Mouse (Mus musculus): ENCODE measurements at regions not wholly inside any gene's neighbourhood (a gene's known extent, or its start where the extent isn't known, plus 50 kb on each side); places are given as distances from the start of the nearest gene placed in this dataset.

- no peak for DNase-seq (ENCODE audit: low spot score)
- Histone ChIP-seq H3K9me3 (no peaks in the 10 kb centered on the region), H3K4me3 (no peak overlapping the region), H3K27me3 (replicated peaks; ENCODE audit: low read depth, poor library complexity, severe bottlenecking) (no peaks in the 10 kb centered on the region), H3K36me3 (replicated peaks) (no peaks in the 10 kb centered on the region), H3K27ac (replicated peaks) (no peak overlapping the region), H3K4me1 (no peaks in the 10 kb centered on the region)
- WGBS = 82% methylated on average over 3 of the region's 3 CpGs
These were observed 579.1 kb downstream of the Slitrk1 start for GRCm38 (mm10) chr14:108334879-108335278.

DNA sequence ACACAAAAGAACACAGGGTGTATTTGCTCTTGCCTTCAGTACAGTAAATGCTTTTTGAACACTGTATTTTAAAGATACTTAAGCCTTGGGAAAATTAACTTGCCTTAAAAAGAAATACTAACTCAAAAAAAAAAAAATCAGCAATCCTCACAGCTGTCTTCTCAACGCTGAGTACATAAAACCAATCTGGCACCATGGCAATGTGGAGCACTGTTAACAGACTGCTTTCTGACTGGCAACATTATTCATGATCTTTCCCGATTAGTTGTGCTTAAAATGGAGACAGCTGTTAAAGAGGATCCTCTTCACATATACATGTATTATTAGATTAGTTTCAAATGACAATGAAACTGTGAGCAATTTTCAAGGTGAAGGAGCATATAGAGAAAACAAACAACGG lies 587.5 kb downstream of the Slitrk1 start:
- Histone ChIP-seq H3K36me3 (replicated peaks) (no peaks in the 10 kb centered on the region), H3K27me3 (replicated peaks; ENCODE audit: low read depth, poor library complexity, severe bottlenecking) (no peaks in the 10 kb centered on the region), H3K4me3 (no peak overlapping the region), H3K4me1 (no peaks in the 10 kb centered on the region), H3K9me3 (no peaks in the 10 kb centered on the region), H3K27ac (replicated peaks) (no peak overlapping the region)
- WGBS = 74% methylated on average over 3 of the region's 3 CpGs
- DNase-seq (ENCODE audit: low spot score) = no peak

DNA sequence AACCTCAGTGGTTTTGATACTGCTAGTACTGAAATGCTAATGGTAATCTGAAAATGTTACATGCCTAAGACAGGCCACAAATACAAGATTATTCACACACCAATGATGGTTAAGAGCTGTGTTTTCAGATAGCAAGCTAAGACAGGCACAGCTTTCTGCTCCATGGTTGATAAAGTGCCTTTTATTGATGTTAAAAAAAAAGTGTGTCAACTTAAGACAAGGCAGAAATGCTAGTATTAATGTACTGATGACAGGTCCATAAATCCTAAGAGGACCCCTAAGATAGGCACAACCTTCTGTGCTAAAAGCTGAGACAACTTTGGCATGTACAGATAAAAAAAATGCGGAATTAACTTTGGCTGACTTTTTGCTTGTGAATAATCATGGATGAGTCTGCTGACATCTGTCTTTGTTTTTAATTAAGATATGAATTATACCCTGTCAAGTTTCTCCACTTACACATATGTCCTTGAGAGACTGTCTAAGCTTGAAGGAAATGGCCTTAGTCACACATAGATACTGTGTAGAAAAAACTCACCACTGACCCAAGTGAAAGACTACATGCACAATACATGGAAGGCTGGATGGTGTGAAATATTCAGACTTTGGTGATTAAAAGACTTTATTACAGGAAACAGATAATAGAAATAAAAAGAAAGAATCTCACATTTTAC lies 590.5 kb downstream of the Slitrk1 start:
- no peaks in the 10 kb centered on the region for H3K36me3 ChIP-seq (replicated peaks)
- no peak overlapping the region for H3K4me3 ChIP-seq
- H3K4me1 ChIP-seq = no peaks in the 10 kb centered on the region
- no peak overlapping the region for H3K27ac ChIP-seq (replicated peaks)
- no peak for DNase-seq (ENCODE audit: low spot score)
- H3K9me3 ChIP-seq = no peaks in the 10 kb centered on the region
- no peaks in the 10 kb centered on the region for H3K27me3 ChIP-seq (replicated peaks; ENCODE audit: low read depth, poor library complexity, severe bottlenecking)
- 89% methylated on average over 1 of the region's 1 CpGs for WGBS

GRCm38 (mm10) chr14:108307627-108308026 lies 606.3 kb downstream of the Slitrk1 start:
- Histone ChIP-seq H3K36me3 (replicated peaks) (no peaks in the 10 kb centered on the region), H3K27me3 (replicated peaks; ENCODE audit: low read depth, poor library complexity, severe bottlenecking) (no peaks in the 10 kb centered on the region), H3K27ac (replicated peaks) (no peak overlapping the region), H3K4me1 (0 out of 2 replicates have a peak, but pooled peaks cover 3% of the 10 kb centered on the region), H3K9me3 (no peaks in the 10 kb centered on the region), H3K4me3 (no peak overlapping the region)
- WGBS = 86% methylated on average over 1 of the region's 1 CpGs
- no peak for DNase-seq (ENCODE audit: low spot score)

DNA sequence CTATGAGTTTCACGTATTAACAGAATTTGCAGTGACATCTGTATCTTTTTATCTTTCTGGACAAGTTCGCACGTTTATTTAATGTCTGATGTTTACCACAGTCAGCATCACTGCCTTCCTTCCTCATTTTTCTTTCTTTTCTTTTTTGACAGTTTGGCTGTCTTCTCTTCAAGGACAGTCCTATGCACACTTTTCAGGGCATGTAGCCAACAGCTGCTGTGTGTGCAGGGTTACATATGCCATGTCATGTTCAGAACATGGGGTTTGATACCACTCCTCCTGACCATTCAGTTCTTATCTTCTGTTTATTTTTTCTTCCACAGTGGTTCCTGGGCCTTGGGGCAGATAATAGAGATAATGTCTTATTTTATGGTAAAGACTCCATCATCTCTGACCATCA lies 634.3 kb downstream of the Slitrk1 start:
- DNase-seq (ENCODE audit: low spot score) = no peak
- Histone ChIP-seq H3K36me3 (replicated peaks) (no peaks in the 10 kb centered on the region), H3K4me3 (no peak overlapping the region), H3K27ac (replicated peaks) (no peak overlapping the region), H3K27me3 (replicated peaks; ENCODE audit: low read depth, poor library complexity, severe bottlenecking) (no peaks in the 10 kb centered on the region), H3K9me3 (no peaks in the 10 kb centered on the region), H3K4me1 (no peaks in the 10 kb centered on the region)
- 89% methylated on average over 3 of the region's 3 CpGs for WGBS

GRCm38 (mm10) chr14:108261083-108261482 lies 652.9 kb downstream of the Slitrk1 start:
- Histone ChIP-seq H3K4me1 (no peaks in the 10 kb centered on the region), H3K27ac (replicated peaks) (no peak overlapping the region), H3K4me3 (no peak overlapping the region), H3K36me3 (replicated peaks) (no peaks in the 10 kb centered on the region), H3K27me3 (replicated peaks; ENCODE audit: low read depth, poor library complexity, severe bottlenecking) (no peaks in the 10 kb centered on the region), H3K9me3 (no peaks in the 10 kb centered on the region)
- DNase-seq (ENCODE audit: low spot score) = no peak
- whole genome bisulfite sequencing = 75% methylated on average over 1 of the region's 1 CpGs

GRCm38 (mm10) chr14:108247365-108247764 lies 666.6 kb downstream of the Slitrk1 start:
- Histone ChIP-seq H3K9me3 (no peaks in the 10 kb centered on the region), H3K27ac (replicated peaks) (no peak overlapping the region), H3K36me3 (replicated peaks) (no peaks in the 10 kb centered on the region), H3K27me3 (replicated peaks; ENCODE audit: low read depth, poor library complexity, severe bottlenecking) (no peaks in the 10 kb centered on the region), H3K4me1 (no peaks in the 10 kb centered on the region), H3K4me3 (no peak overlapping the region)
- WGBS = 71% methylated on average over 8 of the region's 8 CpGs
- DNase-seq (ENCODE audit: low spot score) = no peak

DNA sequence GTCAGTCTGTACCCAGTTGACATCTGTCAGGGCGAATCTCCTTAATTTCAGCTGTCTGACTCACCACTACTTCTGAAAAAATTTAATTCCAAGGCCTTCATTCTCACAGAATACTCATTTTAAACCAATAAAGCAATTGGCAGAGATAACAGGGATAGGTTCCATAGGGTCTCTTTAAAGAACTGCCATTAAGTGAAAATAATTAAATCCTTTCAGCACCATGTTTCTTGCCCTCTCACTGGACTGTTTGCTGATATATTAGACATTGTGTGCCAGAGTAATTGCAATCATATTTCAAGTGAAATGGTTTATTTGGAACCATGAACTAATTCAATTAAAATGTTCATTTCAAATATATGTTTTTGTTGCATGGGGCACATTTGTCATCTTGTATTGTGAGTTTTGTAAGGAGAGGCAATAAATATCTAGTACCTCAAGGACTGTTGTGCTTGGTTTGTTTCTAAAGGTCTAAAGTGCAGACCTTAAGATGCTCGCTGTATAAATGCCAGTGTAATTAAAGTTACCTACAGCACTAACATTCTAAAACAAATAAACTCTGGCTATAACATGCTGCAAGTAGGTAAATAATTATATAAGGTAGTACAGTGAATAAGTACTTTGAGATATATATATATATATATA lies 688.4 kb downstream of the Slitrk1 start:
- no peak for DNase-seq (ENCODE audit: low spot score)
- 85% methylated on average over 2 of the region's 2 CpGs for WGBS
- H3K27me3 ChIP-seq (replicated peaks; ENCODE audit: low read depth, poor library complexity, severe bottlenecking) = no peaks in the 10 kb centered on the region
- H3K36me3 ChIP-seq (replicated peaks) = no peaks in the 10 kb centered on the region
- H3K9me3 ChIP-seq = no peaks in the 10 kb centered on the region
- no peak overlapping the region for H3K27ac ChIP-seq (replicated peaks)
- no peak overlapping the region for H3K4me3 ChIP-seq
- H3K4me1 ChIP-seq = no peaks in the 10 kb centered on the region

DNA sequence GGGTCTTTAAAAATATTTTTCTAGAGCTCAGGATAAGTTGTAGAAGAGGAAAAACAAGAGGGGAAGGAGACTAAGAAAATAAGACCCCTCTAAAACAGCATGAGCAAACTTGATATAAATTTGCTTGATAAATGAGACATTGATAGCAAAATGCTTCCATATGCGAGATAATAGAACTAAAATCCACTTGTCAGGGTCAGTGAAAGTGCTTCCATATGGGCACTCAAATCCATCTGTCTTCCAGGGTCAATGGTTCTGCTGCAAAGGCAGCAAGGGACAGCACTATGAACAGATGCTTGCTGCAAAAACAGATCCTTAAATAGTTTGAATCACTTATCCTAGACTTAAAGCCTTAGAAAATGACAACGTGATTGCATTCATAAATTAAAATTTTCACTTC lies 704.7 kb downstream of the Slitrk1 start:
- Histone ChIP-seq H3K27me3 (replicated peaks; ENCODE audit: low read depth, poor library complexity, severe bottlenecking) (no peaks in the 10 kb centered on the region), H3K9me3 (no peaks in the 10 kb centered on the region), H3K4me3 (no peak overlapping the region), H3K27ac (replicated peaks) (no peak overlapping the region), H3K4me1 (no peaks in the 10 kb centered on the region), H3K36me3 (replicated peaks) (no peaks in the 10 kb centered on the region)
- DNase-seq (ENCODE audit: low spot score) = peak; percentile 31
- 44% methylated on average over 2 of the region's 2 CpGs for WGBS

- Histone ChIP-seq H3K36me3 (replicated peaks) (no peaks in the 10 kb centered on the region), H3K27me3 (replicated peaks; ENCODE audit: low read depth, poor library complexity, severe bottlenecking) (no peaks in the 10 kb centered on the region), H3K27ac (replicated peaks) (no peak overlapping the region), H3K4me1 (no peaks in the 10 kb centered on the region), H3K4me3 (no peak overlapping the region), H3K9me3 (no peaks in the 10 kb centered on the region)
- 25% methylated on average over 2 of the region's 2 CpGs for WGBS
- DNase-seq (ENCODE audit: low spot score) = peak; percentile 27
These were observed 714.8 kb downstream of the Slitrk1 start for GRCm38 (mm10) chr14:108199133-108199532.

DNA sequence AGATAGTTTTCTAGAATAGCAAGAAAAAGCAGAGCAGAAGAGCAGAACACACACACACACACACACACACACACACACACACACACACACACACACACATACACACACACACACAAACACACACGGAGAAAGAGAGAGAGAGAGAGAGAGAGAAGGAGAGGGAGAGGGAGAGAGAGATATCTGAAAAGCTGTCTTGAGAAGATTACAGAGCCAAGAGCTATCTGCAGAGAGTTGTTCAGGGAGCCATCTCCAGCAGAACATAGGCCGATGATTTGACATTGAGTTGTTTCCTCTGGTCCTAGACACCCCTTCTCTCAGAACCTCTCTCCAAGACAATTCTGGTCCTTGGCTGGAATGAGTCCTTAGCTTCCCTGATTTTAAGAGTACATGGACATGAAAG lies 733.0 kb downstream of the Slitrk1 start:
- H3K27me3 ChIP-seq (replicated peaks; ENCODE audit: low read depth, poor library complexity, severe bottlenecking) = no peaks in the 10 kb centered on the region
- no peak overlapping the region for H3K27ac ChIP-seq (replicated peaks)
- no peak for DNase-seq (ENCODE audit: low spot score)
- no peak overlapping the region for H3K4me3 ChIP-seq
- H3K9me3 ChIP-seq = no peaks in the 10 kb centered on the region
- H3K4me1 ChIP-seq = no peaks in the 10 kb centered on the region
- WGBS = 95% methylated on average over 1 of the region's 2 CpGs
- H3K36me3 ChIP-seq (replicated peaks) = no peaks in the 10 kb centered on the region

- no peak for DNase-seq (ENCODE audit: low spot score)
- no peaks in the 10 kb centered on the region for H3K9me3 ChIP-seq
- WGBS = 86% methylated on average over 2 of the region's 2 CpGs
- H3K4me3 ChIP-seq = no peak overlapping the region
- no peaks in the 10 kb centered on the region for H3K27me3 ChIP-seq (replicated peaks; ENCODE audit: low read depth, poor library complexity, severe bottlenecking)
- no peaks in the 10 kb centered on the region for H3K4me1 ChIP-seq
- no peaks in the 10 kb centered on the region for H3K36me3 ChIP-seq (replicated peaks)
- H3K27ac ChIP-seq (replicated peaks) = no peak overlapping the region
These were observed 738.6 kb downstream of the Slitrk1 start for GRCm38 (mm10) chr14:108175275-108175860.

DNA sequence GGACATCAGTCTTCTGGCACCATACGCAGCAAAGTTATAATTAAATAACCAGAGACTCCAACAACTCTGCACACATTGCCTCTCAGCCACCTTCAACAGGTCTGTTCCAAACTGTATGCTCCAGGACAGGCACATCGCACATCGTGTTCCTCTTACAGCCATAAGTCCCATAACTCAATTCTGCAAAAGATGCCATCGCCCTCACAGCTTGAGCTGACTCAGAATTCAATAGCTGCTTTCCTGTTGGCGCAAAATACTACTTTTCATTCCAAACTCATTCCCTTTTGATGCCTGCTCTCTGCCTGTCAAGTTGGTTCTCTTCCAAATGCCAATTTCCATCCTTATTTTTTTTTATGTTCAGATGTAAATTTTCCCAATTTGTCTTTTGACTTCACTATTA lies 761.0 kb downstream of the Slitrk1 start:
- no peaks in the 10 kb centered on the region for H3K27me3 ChIP-seq (replicated peaks; ENCODE audit: low read depth, poor library complexity, severe bottlenecking)
- H3K9me3 ChIP-seq = no peaks in the 10 kb centered on the region
- no peak overlapping the region for H3K4me3 ChIP-seq
- no peaks in the 10 kb centered on the region for H3K36me3 ChIP-seq (replicated peaks)
- no peaks in the 10 kb centered on the region for H3K4me1 ChIP-seq
- 81% methylated on average over 5 of the region's 5 CpGs for WGBS
- no peak for DNase-seq (ENCODE audit: low spot score)
- no peak overlapping the region for H3K27ac ChIP-seq (replicated peaks)
